8 mouse cellular contexts compared by ENCODE assay signal in genomic region chr10:36974676-36975520, GRCm38 (mm10). TPM values are rescaled to one million over a fixed set of nuclear protein-coding genes. Genes with fewer than 3 reads are reported as not detected.
A peak's percentile ranks its signal among the peaks of the same experiment; 100 is the strongest.
DNase-seq lines count a peak whose midpoint lies in the region; ATAC-seq and TF ChIP-seq lines count a peak whose summit lies in the region.

No protein-coding gene starts in this region.

- peak; percentile 39; the same call in 1 of the 2 replicates for TF ChIP-seq POLR2A in lung, adult 2 months (IDR thresholded peaks at IDR 0.05; ENCODE audit: borderline replicate concordance, extremely low read depth, low read depth, low read length)

- peak; percentile 78 for ATAC-seq in neural tube, embryonic 14.5 days (ENCODE audit: low read depth)

- DNase-seq in 3T3-L1 (ENCODE audit: low read depth, low spot score) = peak; percentile 67
- DNase-seq in adipocyte (ENCODE audit: low spot score) = peak; percentile 73
- DNase-seq in fibroblast of lung, adult 2 months (ENCODE audit: low read depth) = peak; percentile 37
- peak; percentile 46 for DNase-seq in heart, postnatal 25 days (ENCODE audit: low spot score)
- peak; percentile 35 to 61 for DNase-seq in layer of hippocampus, adult 2 months (ENCODE audit: low spot score in 2 of 2)
- DNase-seq in lung, adult 2 months = no peak
- peak; percentile 71 for DNase-seq in thymus, postnatal 0 days (ENCODE audit: low spot score)

- peak overlapping the region; percentile 88 for H3K9ac ChIP-seq in neural tube, embryonic 14.5 days (replicated peaks; ENCODE audit: low read depth, low read length)

- intact Hi-C loops in heart, postnatal 25 days (cut with DNase I) = no loop called here

- 1% methylated on average over 63 of the region's 63 CpGs for WGBS in lung, adult 2 months
- under 1% methylated on average over 55 of the region's 63 CpGs for WGBS in neural tube, embryonic 14.5 days

- H3K27me3 ChIP-seq in neural tube, embryonic 14.5 days (ENCODE audit: control insufficient read depth, insufficient read depth, low read length) = no peaks in the 10 kb centered on the region

- H3K4me3 ChIP-seq in layer of hippocampus, adult 2 months = peak overlapping the region; percentile 81
- H3K4me3 ChIP-seq in lung, adult 2 months (replicated peaks; ENCODE audit: extremely low read depth, low read depth, low read length) = peak overlapping the region; percentile 74
- peak overlapping the region; percentile 99 for H3K4me3 ChIP-seq in neural tube, embryonic 14.5 days (ENCODE audit: low read depth, low read length)

- TF ChIP-seq CTCF in layer of hippocampus, adult 2 months (conservative IDR thresholded peaks at IDR 0.05) = no peak
- TF ChIP-seq CTCF in lung, adult 2 months (IDR thresholded peaks at IDR 0.05; ENCODE audit: insufficient read depth, low read length) = no peak

- no peaks in the 10 kb centered on the region for H3K36me3 ChIP-seq in neural tube, embryonic 14.5 days (ENCODE audit: control insufficient read depth, insufficient read depth, low read length)

- peaks cover 14% of the 10 kb centered on the region for H3K4me1 ChIP-seq in lung, adult 2 months (ENCODE audit: control insufficient read depth, insufficient read depth, low read length)
- H3K4me1 ChIP-seq in neural tube, embryonic 14.5 days (ENCODE audit: control insufficient read depth, insufficient read depth, low read length) = peaks cover 13% of the 10 kb centered on the region; the same call in 1 of the 2 replicates

- H3K4me2 ChIP-seq in neural tube, embryonic 14.5 days (ENCODE audit: low read depth, low read length) = peak overlapping the region; percentile 48

- H3K9me3 ChIP-seq in neural tube, embryonic 14.5 days (ENCODE audit: control insufficient read depth, low read length) = no peaks in the 10 kb centered on the region

- H3K27ac ChIP-seq in layer of hippocampus, adult 2 months = peak overlapping the region; percentile 100
- H3K27ac ChIP-seq in neural tube, embryonic 14.5 days (ENCODE audit: low read depth, low read length) = peak overlapping the region; percentile 98

RNA-seq across cellular contexts. Expression of gene Hdac2, which starts 0.6 kb away (rescaled TPM):
- total RNA-seq in heart, postnatal 25 days (2021) = 10 to 100 TPM; 56.7 to 58.4 TPM
- total RNA-seq in layer of hippocampus, adult 2 months (2021) = 10 to 100 TPM; 91.7 to 92.2 TPM
- 11.5 and 12.3 TPM in 2 replicates for polyA plus RNA-seq in lung, adult 2 months (2012; rRNA removed)
- polyA plus RNA-seq in neural tube, embryonic 14.5 days (2014; fragmentation: Nextera tagmentation; extraction: Ambion mirVana) = 412 and 465 TPM in 2 replicates
- 177 and 197 TPM in 2 replicates for polyA plus RNA-seq in thymus, postnatal 0 days (2015; fragmentation: Nextera tagmentation; extraction: Ambion mirVana)

Comparison
In these comparisons a context has a peak if more than half of its experiments do, and no peak if none do; other contexts are left out.
1. RNA of gene Hdac2, which starts 0.6 kb away (polyA plus RNA-seq): 412 to 465 TPM in neural tube, embryonic 14.5 days and 177 to 197 TPM in thymus, postnatal 0 days; 11.5 to 12.3 TPM in lung, adult 2 months; every median in the first group is over 10 times any median in the second.
2. Peak in every context shown above with its lines, with median percentiles within 50 percentile points of each other: H3K4me3 ChIP-seq.